Mouse (Mus musculus) hindbrain, embryonic 14.5 days (tissue): Measurements from ENCODE around the gene Lrrc28. TPM values are rescaled to one million over a fixed set of nuclear protein-coding genes. Genes with fewer than 3 reads are reported as not detected.

ENCODE experiments used
- ATAC-seq: fragments of 200-750 bp; cut with Nextera tagmentation; 2 replicates; pipeline ENCODE4 v1.8.0; 2017; ENCODE audit warnings: moderate number of reproducible peaks, mild to moderate bottlenecking, moderate TSS enrichment, moderate library complexity; ENCODE audit not compliant: low FRiP score
- DNase-seq: peaks from one replicate; pipeline ENCODE4 v3.0.0-alpha.2; 2015; ENCODE audit warnings: low spot score
- H3K27ac ChIP-seq: fragments of 300-500 bp; sonication (generic); 2 replicates; pipeline ENCODE4 v1.5.1; 2014; ENCODE audit warnings: mild to moderate bottlenecking, moderate library complexity
- H3K27me3 ChIP-seq: fragments of 300-500 bp; sonication (generic); 2 replicates; pipeline ENCODE4 v1.6.1; 2014; ENCODE audit warnings: mild to moderate bottlenecking, low read length, mixed read lengths; ENCODE audit not compliant: control insufficient read depth, insufficient read depth
- H3K36me3 ChIP-seq: fragments of 300-500 bp; sonication (generic); replicated peaks from 2 replicates; pipeline ENCODE4 v1.6.1; 2014; ENCODE audit not compliant: control insufficient read depth, insufficient read depth
- H3K4me1 ChIP-seq: fragments of 300-500 bp; sonication (generic); replicated peaks from 2 replicates; pipeline ENCODE4 v1.6.1; 2014; ENCODE audit warnings: antibody characterized with exemption, low read length, mixed read lengths; ENCODE audit not compliant: control insufficient read depth, insufficient read depth
- H3K4me2 ChIP-seq: fragments of 300-500 bp; sonication (generic); replicated peaks from 2 replicates; pipeline ENCODE4 v1.6.1; 2014; ENCODE audit warnings: mild to moderate bottlenecking, moderate library complexity
- H3K4me3 ChIP-seq: fragments of 300-500 bp; sonication (generic); replicated peaks from 2 replicates; pipeline ENCODE4 v1.5.1; 2014; ENCODE audit warnings: mild to moderate bottlenecking, low read length
- H3K9ac ChIP-seq: fragments of 300-500 bp; sonication (generic); 2 replicates; pipeline ENCODE4 v1.6.1; 2014
- H3K9me3 ChIP-seq: fragments of 300-500 bp; sonication (generic); 2 replicates; pipeline ENCODE4 v1.6.1; 2016; ENCODE audit warnings: low read length; ENCODE audit not compliant: control insufficient read depth
- WGBS: fragments of 180-500 bp; shearing (Covaris S2); extraction: QIAGEN DNeasy Blood & Tissue Kit; methylation state at CpG from one replicate; pipeline ENCODE4 v1.1.7; 2014; 5-methylcytosine and 5-hydroxymethylcytosine counted together
- polyA plus RNA-seq: library from polyadenylated mRNA; unstranded; fragments of >200 nt; fragmentation: Nextera tagmentation; extraction: Ambion mirVana; gene quantifications from 2 replicates; pipeline ENCODE4 v1.2.1, GENCODE M21; 2014

Gene Lrrc28
- polyA plus RNA-seq, 1 experiment from 2014 or later = 28.4 TPM

DNA sequence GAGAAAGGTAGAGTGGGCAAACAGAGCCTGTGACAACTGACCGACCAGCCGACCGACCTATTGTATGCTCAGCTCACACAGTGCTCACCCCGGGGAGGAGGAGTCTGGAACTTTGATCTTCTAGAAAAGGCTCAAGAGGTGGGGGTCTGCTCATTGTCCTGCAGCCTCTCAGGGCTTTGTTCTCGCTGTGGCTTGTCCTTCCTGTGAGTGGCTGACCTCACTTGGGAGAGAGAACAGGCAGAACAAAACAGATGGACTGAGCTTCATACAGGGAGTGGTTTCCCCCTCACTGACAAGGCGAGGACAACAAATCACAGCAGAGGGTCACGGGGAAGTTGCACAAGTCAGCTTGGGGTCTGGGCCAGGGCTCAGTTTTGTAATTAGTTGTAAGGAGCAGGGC lies 181.5 kb downstream of the Lrrc28 start:
- Histone ChIP-seq H3K4me2 (no peak overlapping the region), H3K27me3 (no peaks in the 10 kb centered on the region), H3K4me1 (peaks cover 11% of the 10 kb centered on the region), H3K27ac (no peak overlapping the region), H3K4me3 (no peak overlapping the region), H3K9me3 (no peaks in the 10 kb centered on the region), H3K9ac (no peak overlapping the region), H3K36me3 (no peaks in the 10 kb centered on the region)
- ATAC-seq (peak; percentile 22; the same call in 1 of the 2 replicates), DNase-seq (no peak)
- 9% methylated on average over 7 of the region's 7 CpGs for whole genome bisulfite sequencing

Other genes with a start within 250 kb of the Lrrc28 start
- 7.8 and 9.0 TPM in 2 replicates for gene Ttc23, start 2.1 kb upstream of the Lrrc28 start, polyA plus RNA-seq
- 3.7 and 4.4 TPM in 2 replicates for gene Synm, start 114.5 kb upstream of the Lrrc28 start, polyA plus RNA-seq